Mouse (Mus musculus): ENCODE measurements at regions not wholly inside any gene's neighbourhood (a gene's known extent, or its start where the extent isn't known, plus 50 kb on each side); places are given as distances from the start of the nearest gene placed in this dataset.
A peak's percentile ranks its signal among the peaks of the same experiment; 100 is the strongest.

DNA sequence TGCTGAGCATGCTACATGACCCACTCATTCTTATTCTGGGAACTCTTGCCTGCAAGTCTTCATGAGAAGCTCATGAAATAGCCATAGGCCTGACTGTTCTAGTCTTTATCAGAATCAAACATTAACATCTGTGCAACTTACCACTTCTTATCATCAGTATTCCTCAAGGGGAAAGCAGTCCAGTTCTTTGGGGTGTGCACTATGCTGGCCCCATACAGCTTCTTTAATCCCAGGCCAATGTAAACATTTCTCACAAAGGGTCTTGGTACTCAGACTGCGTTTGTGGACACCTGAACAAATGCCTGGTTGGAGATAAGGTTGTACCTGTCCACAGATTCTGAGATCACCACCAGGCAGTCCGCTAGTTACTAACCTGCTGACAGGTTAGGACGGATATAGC, 51.3 kb downstream of the 3110018I06Rik start:
- no peaks in the 10 kb centered on the region for H3K27me3 ChIP-seq (ENCODE audit: insufficient read depth, low read length)
- H3K4me2 ChIP-seq, result no peak overlapping the region
- H3K27ac ChIP-seq (ENCODE audit: low read depth), result peak overlapping the region; percentile 2; the same call in 1 of the 2 replicates
- 47% methylated on average over 3 of the region's 3 CpGs for WGBS
- no peak for TF ChIP-seq CTCF (IDR thresholded peaks at IDR 0.05; ENCODE audit: low read depth)
- H3K4me1 ChIP-seq (ENCODE audit: insufficient read depth), result peaks cover 3% of the 10 kb centered on the region; the same call in 1 of the 2 replicates
- no peak overlapping the region for H3K4me3 ChIP-seq (ENCODE audit: low read depth, low read length)
- no peaks in the 10 kb centered on the region for H3K9me3 ChIP-seq (ENCODE audit: low read depth, low read length)
- no peak overlapping the region for H3K9ac ChIP-seq
- H3K36me3 ChIP-seq (ENCODE audit: insufficient read depth), result no peaks in the 10 kb centered on the region
- ATAC-seq (ENCODE audit: insufficient read depth) (peak; percentile 41), DNase-seq (no peak)

DNA sequence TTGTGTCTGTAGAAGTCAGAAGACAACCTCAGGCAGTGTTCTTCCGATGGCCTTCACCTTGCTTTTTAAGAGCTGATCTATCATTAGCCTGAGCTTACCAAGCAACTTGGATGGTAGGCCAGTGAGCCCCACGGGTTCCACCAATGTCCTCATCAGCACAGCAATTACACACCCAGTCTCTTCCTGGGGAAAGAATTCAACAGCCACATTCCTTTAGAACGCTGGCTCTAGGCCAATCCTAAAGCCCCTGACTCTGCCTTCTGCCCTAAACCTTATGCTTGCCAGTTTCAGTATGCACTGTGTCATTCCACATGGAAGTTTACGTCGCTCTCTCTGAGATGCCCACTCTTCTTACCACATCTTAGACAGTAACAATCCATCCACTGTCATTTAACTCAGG, 52.8 kb downstream of the 3110018I06Rik start:
- H3K27ac ChIP-seq (ENCODE audit: low read depth), result no peak overlapping the region
- H3K9me3 ChIP-seq (ENCODE audit: low read depth, low read length), result no peaks in the 10 kb centered on the region
- no peak overlapping the region for H3K4me2 ChIP-seq
- no peaks in the 10 kb centered on the region for H3K27me3 ChIP-seq (ENCODE audit: insufficient read depth, low read length)
- no peak for TF ChIP-seq CTCF (IDR thresholded peaks at IDR 0.05; ENCODE audit: low read depth)
- H3K36me3 ChIP-seq (ENCODE audit: insufficient read depth), result no peaks in the 10 kb centered on the region
- DNase-seq (peak; percentile 75), ATAC-seq (ENCODE audit: insufficient read depth) (peak; percentile 60)
- H3K4me3 ChIP-seq (ENCODE audit: low read depth, low read length), result no peak overlapping the region
- H3K9ac ChIP-seq, result no peak overlapping the region
- 34% methylated on average over 5 of the region's 5 CpGs for WGBS
- H3K4me1 ChIP-seq (ENCODE audit: insufficient read depth), result peaks cover 3% of the 10 kb centered on the region; the same call in 1 of the 2 replicates

DNA sequence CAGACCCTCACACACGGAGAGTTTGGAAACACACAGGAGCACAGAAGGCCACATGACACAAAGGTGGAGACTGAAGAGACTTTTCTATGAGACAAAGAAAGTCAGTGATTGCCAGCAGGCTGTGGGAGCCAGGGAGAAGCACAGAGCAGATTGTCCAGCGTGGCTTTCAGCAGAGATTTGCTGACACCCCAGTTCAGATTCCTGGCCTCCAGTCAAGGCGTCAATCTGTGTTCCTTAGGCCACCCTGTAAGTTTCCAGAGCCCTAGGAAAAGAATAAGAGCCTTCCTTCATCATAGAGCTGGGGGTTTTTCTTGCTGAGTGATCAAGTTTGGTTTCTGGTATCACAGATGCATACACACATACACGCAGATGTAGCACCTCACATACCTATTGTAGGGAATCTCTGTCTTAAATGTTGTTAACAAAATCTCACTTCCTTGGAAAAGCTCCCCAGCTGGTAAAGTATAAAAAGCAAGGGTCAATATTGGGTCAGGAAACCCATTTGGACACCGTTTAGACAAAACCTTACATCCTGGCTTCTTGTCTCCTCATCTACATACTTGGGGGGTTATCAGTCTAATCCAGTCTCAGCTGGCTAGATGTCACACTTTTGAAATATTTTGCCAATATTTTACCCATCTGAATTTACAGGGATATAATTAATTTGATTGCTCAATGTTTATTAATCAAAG, 58.9 kb downstream of the 3110018I06Rik start:
- DNase-seq, result peak; percentile 85
- Histone ChIP-seq H3K4me3 (ENCODE audit: low read depth, low read length) (no peak overlapping the region), H3K27me3 (ENCODE audit: insufficient read depth, low read length) (0 out of 2 replicates have a peak, but pooled peaks cover 4% of the 10 kb centered on the region), H3K9me3 (ENCODE audit: low read depth, low read length) (no peaks in the 10 kb centered on the region), H3K27ac (ENCODE audit: low read depth) (0 out of 2 replicates have a peak overlapping the region, but pooled peaks have one; percentile 39), H3K4me1 (ENCODE audit: insufficient read depth) (peaks cover 5% of the 10 kb centered on the region; the same call in 1 of the 2 replicates), H3K36me3 (ENCODE audit: insufficient read depth) (no peaks in the 10 kb centered on the region), H3K9ac (no peak overlapping the region), H3K4me2 (no peak overlapping the region)
- WGBS, result 25% methylated on average over 5 of the region's 5 CpGs
- ATAC-seq (ENCODE audit: insufficient read depth), result peak; percentile 72
- TF ChIP-seq CTCF (IDR thresholded peaks at IDR 0.05; ENCODE audit: low read depth), result no peak

DNA sequence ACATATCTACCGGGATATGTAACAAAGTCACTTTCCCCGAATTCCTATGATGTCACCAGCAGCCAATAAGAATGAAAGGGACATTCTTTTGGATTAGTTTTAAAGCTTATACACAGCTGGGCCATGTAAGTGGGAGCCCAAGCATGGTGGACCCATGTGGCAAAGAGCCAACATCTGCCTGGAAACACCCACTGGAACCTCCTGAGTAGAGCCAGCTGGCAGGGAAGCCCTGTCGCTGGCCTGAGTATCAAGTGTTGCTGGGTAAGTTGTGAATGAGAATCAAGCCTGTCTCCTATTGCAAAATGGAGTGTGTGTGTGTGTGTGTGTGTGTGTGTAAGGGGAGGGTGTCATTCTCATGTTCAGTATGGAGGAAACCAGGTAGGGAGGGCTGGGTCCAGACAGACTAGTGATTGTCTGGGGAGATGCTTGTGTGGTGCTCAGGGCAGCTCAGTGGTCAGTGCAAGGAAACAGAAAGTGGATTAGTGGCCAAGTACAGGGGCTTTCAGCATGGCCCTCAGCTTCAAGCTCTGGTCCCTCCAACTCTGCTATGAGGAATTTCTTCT, 59.5 kb downstream of the 3110018I06Rik start:
- H3K4me3 ChIP-seq (ENCODE audit: low read depth, low read length), result no peak overlapping the region
- 0 out of 2 replicates have a peak, but pooled peaks cover 4% of the 10 kb centered on the region for H3K27me3 ChIP-seq (ENCODE audit: insufficient read depth, low read length)
- H3K4me1 ChIP-seq (ENCODE audit: insufficient read depth), result peaks cover 5% of the 10 kb centered on the region; the same call in 1 of the 2 replicates
- no peak overlapping the region for H3K9ac ChIP-seq
- TF ChIP-seq CTCF (IDR thresholded peaks at IDR 0.05; ENCODE audit: low read depth), result no peak
- no peaks in the 10 kb centered on the region for H3K36me3 ChIP-seq (ENCODE audit: insufficient read depth)
- no peak overlapping the region for H3K27ac ChIP-seq (ENCODE audit: low read depth)
- no peak overlapping the region for H3K4me2 ChIP-seq
- peak; percentile 96 for DNase-seq
- peak; percentile 98 for ATAC-seq (ENCODE audit: insufficient read depth)
- no peaks in the 10 kb centered on the region for H3K9me3 ChIP-seq (ENCODE audit: low read depth, low read length)
- WGBS, result 23% methylated on average over 3 of the region's 3 CpGs

DNA sequence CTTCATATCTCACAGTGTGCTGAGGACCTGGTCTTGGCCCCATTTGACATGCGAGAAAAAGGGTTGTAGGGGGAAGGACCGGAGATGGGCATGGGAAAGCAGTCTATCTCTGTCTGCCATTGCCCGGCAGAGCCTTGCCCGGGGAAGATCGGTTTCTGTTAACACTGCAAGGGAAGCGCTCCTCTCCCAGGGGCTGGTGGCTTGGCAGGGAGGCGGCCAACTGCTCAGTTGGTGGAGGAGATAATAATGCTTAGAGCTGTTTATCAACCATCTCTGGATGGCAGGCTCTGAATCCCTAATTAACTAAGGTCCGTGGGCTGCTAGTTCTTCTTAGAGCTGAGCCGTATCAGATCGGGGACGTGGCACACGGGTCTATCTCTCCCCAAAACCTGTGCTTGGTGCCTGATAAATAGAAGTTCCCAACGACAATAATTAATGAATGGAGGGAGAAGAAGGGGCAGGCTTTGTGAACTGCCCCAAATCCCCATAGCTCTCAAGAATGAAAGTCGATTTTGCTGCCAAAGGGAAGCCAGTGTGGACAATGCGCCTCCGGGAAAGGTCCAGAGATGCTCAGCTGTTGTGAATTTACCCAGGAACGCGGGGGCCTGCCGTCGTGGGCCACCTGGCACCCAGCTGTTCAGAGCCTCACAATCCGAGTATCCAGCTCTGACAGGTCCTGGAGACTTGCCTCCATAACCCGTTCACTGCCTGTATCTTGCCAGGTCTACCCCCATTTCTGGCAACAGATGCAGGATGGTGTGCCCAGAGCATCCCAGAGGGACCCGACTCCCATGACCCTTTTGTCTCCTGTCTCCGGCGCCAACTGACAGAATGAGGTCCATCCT, 61.2 kb downstream of the 3110018I06Rik start:
- H3K36me3 ChIP-seq (ENCODE audit: insufficient read depth), result no peaks in the 10 kb centered on the region
- WGBS, result 75% methylated on average over 25 of the region's 25 CpGs
- peaks cover 5% of the 10 kb centered on the region; the same call in 1 of the 2 replicates for H3K4me1 ChIP-seq (ENCODE audit: insufficient read depth)
- no peaks in the 10 kb centered on the region for H3K9me3 ChIP-seq (ENCODE audit: low read depth, low read length)
- no peak overlapping the region for H3K4me2 ChIP-seq
- ATAC-seq (ENCODE audit: insufficient read depth) (no peak), DNase-seq (no peak)
- no peak overlapping the region for H3K4me3 ChIP-seq (ENCODE audit: low read depth, low read length)
- no peak overlapping the region for H3K27ac ChIP-seq (ENCODE audit: low read depth)
- TF ChIP-seq CTCF (IDR thresholded peaks at IDR 0.05; ENCODE audit: low read depth), result no peak
- no peak overlapping the region for H3K9ac ChIP-seq
- H3K27me3 ChIP-seq (ENCODE audit: insufficient read depth, low read length), result 0 out of 2 replicates have a peak, but pooled peaks cover 4% of the 10 kb centered on the region

DNA sequence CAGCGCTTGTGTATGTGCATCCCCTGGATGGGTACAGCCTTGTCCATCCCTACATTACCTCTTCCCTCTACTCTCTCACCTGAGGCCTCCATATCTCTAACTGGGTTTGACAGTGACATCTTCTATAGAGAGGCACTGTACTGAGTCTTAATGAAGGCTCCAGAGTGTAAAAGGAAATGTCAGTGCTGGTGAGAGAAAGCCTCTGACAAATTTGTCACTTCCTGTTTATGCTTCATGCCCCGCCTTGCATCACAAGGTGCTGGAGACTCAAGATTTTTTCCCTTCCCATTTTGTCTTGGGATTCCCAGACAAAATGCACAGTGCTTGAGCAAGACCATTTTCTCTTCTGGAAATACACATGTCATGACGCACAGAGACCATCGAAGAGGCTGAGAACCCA, 70.8 kb downstream of the 3110018I06Rik start:
- no peaks in the 10 kb centered on the region for H3K4me1 ChIP-seq (ENCODE audit: insufficient read depth)
- no peak overlapping the region for H3K27ac ChIP-seq (ENCODE audit: low read depth)

DNA sequence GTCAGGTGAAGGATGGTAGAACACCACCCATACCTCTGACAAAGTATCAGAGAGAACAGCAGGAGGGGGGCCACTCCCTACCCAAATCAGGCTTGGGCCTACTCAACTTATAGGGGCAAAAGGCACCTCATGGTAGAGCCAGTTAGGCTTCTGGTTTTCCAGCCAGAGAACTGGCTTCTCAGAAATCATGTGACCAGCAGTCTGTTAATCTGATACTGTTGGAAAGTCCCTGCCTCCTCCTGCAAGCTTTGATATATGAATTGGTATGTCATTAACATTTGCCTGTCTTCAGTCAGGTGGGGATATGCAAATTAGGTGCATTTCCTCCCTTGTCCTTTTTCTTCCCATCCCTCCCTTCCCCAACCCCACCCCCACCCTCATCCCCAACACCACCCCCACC, 71.7 kb downstream of the 3110018I06Rik start:
- TF ChIP-seq CTCF (IDR thresholded peaks at IDR 0.05; ENCODE audit: low read depth), result no peak
- Histone ChIP-seq H3K4me2 (no peak overlapping the region), H3K4me3 (ENCODE audit: low read depth, low read length) (no peak overlapping the region), H3K9ac (no peak overlapping the region), H3K27me3 (ENCODE audit: insufficient read depth, low read length) (no peaks in the 10 kb centered on the region), H3K27ac (ENCODE audit: low read depth) (no peak overlapping the region), H3K36me3 (ENCODE audit: insufficient read depth) (no peaks in the 10 kb centered on the region), H3K4me1 (ENCODE audit: insufficient read depth) (no peaks in the 10 kb centered on the region), H3K9me3 (ENCODE audit: low read depth, low read length) (no peaks in the 10 kb centered on the region)
- DNase-seq (no peak), ATAC-seq (ENCODE audit: insufficient read depth) (no peak)

More for the DNA sequence above, 70.8 kb downstream of the 3110018I06Rik start:
- Histone ChIP-seq H3K27me3 (ENCODE audit: insufficient read depth, low read length) (no peaks in the 10 kb centered on the region), H3K9me3 (ENCODE audit: low read depth, low read length) (no peaks in the 10 kb centered on the region), H3K36me3 (ENCODE audit: insufficient read depth) (no peaks in the 10 kb centered on the region), H3K4me2 (no peak overlapping the region), H3K4me3 (ENCODE audit: low read depth, low read length) (no peak overlapping the region), H3K9ac (no peak overlapping the region)
- DNase-seq (peak; percentile 26), ATAC-seq (ENCODE audit: insufficient read depth) (no peak)
- WGBS, result 84% methylated on average over 4 of the region's 4 CpGs
- TF ChIP-seq CTCF (IDR thresholded peaks at IDR 0.05; ENCODE audit: low read depth), result no peak
